Mouse (Mus musculus) forebrain, embryonic 10.5 days (tissue): ENCODE data around the gene Mtx1. TPM values are rescaled to one million over a fixed set of nuclear protein-coding genes. Genes with fewer than 3 reads are reported as not detected.

Experiments
- DNase-seq: peaks from one replicate; pipeline ENCODE4 v3.0.0-alpha.2; 2017; ENCODE audit warnings: low spot score; ENCODE audit errors: extremely low spot score
- H3K27ac ChIP-seq: fragments of 300-500 bp; sonication (generic); 2 replicates; pipeline ENCODE4 v1.5.1; 2016; ENCODE audit warnings: mild to moderate bottlenecking
- H3K27me3 ChIP-seq: fragments of 300-500 bp; sonication (generic); 2 replicates; pipeline ENCODE4 v1.6.1; 2016; ENCODE audit warnings: mild to moderate bottlenecking; ENCODE audit not compliant: poor library complexity, severe bottlenecking
- H3K36me3 ChIP-seq: fragments of 300-500 bp; sonication (generic); replicated peaks from 2 replicates; pipeline ENCODE4 v1.6.1; 2016; ENCODE audit warnings: mild to moderate bottlenecking, moderate library complexity
- H3K4me1 ChIP-seq: fragments of 300-500 bp; sonication (generic); 2 replicates; pipeline ENCODE4 v1.6.1; 2016
- H3K4me3 ChIP-seq: fragments of 300-500 bp; sonication (generic); 2 replicates; pipeline ENCODE4 v1.5.1; 2016; ENCODE audit warnings: mild to moderate bottlenecking, moderate library complexity
- H3K9me3 ChIP-seq: fragments of 300-500 bp; sonication (generic); 2 replicates; pipeline ENCODE4 v1.6.1; 2016; ENCODE audit warnings: mild to moderate bottlenecking, moderate library complexity
- WGBS: fragments of 180-500 bp; shearing (Covaris S2); methylation state at CpG from one replicate; pipeline ENCODE4 v1.1.7; 2016; 5-methylcytosine and 5-hydroxymethylcytosine counted together
- polyA plus RNA-seq: library from polyadenylated mRNA; unstranded; fragments of >200 nt; fragmentation: Nextera tagmentation; extraction: Ambion mirVana; gene quantifications from 2 replicates; pipeline ENCODE4 v1.2.1, GENCODE M21; 2016

The Mtx1 gene
- polyA plus RNA-seq, 1 experiment from 2014 or later, result 242 TPM

DNA sequence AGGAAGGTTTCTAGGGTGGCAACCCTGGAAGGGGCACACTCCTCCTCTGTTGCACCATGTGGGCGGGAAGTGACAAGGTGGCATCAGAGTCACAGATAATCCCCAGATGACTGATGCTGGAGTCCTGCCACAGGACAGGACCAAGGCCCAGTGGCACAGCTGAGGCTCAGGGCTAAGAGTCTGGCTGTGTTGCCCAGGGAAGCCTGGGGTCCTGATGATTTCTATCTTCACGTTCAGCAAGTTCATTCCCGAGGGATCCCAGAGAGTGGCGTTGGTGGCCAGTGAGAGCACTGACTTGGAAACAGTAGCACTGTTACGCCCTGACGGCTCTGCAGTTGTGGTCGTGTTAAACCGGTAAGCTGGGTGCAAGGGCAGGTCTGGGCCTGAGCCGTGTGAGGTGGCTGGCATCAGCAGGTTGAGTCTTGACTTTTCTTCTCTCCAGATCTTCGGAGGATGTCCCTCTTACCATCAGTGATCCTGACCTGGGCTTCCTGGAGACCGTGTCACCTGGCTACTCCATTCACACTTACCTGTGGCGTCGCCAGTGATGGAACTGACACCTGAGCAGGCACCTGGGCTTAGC lies 18.7 kb downstream of the Mtx1 start:
- Histone ChIP-seq H3K27ac (no peak overlapping the region), H3K36me3 (peaks cover 75% of the 10 kb centered on the region), H3K4me1 (peaks cover 16% of the 10 kb centered on the region), H3K27me3 (no peaks in the 10 kb centered on the region), H3K4me3 (no peak overlapping the region), H3K9me3 (no peaks in the 10 kb centered on the region)
- DNase-seq, result no peak
- 92% methylated on average over 13 of the region's 13 CpGs for WGBS

DNA sequence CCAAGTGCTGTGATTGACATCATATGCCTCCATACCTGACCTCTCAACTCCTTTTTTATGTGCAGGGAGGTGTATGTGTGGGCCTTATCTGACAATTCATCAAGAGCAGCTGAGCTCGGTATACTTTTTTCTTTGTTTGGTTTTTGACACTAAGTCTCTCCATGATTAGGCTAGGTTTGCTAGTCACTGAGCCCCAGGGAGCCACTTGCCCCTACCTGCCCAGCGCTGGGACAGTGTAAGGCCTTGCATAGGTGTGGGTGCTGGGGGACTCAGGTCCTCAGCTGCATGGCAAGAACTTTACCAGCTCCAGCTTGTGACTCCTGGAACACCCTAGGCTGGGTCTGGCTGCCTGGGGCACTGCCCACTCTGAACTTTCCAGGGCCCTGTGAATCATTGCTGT lies 20.2 kb downstream of the Mtx1 start:
- peaks cover 75% of the 10 kb centered on the region for H3K36me3 ChIP-seq
- 91% methylated on average over 2 of the region's 2 CpGs for WGBS
- H3K4me3 ChIP-seq, result no peak overlapping the region

DNA sequence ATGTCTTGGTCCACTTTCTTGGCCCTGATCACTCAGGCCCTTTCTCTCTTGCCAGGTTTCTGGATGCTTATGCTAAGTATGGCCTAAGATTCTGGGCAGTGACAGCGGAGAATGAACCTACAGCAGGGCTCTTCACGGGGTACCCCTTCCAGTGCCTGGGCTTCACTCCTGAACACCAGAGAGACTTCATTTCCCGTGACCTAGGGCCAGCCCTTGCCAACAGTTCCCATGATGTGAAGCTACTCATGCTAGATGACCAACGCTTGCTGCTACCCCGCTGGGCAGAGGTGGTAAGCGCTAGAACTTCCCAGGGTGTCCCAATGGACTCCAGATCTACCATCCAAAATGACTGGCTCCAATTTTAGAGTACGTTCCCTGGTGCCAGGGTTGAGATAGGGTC lies 20.8 kb downstream of the Mtx1 start:
- WGBS, result 93% methylated on average over 7 of the region's 7 CpGs
- Histone ChIP-seq H3K36me3 (peaks cover 69% of the 10 kb centered on the region), H3K27ac (no peak overlapping the region), H3K4me1 (peaks cover 7% of the 10 kb centered on the region), H3K9me3 (no peaks in the 10 kb centered on the region), H3K4me3 (no peak overlapping the region), H3K27me3 (no peaks in the 10 kb centered on the region)
- peak; percentile 14 for DNase-seq

More for the DNA sequence above, 20.2 kb downstream of the Mtx1 start:
- DNase-seq, result no peak
- H3K27me3 ChIP-seq, result no peaks in the 10 kb centered on the region
- H3K9me3 ChIP-seq, result no peaks in the 10 kb centered on the region
- H3K4me1 ChIP-seq, result peaks cover 7% of the 10 kb centered on the region
- H3K27ac ChIP-seq, result no peak overlapping the region

DNA sequence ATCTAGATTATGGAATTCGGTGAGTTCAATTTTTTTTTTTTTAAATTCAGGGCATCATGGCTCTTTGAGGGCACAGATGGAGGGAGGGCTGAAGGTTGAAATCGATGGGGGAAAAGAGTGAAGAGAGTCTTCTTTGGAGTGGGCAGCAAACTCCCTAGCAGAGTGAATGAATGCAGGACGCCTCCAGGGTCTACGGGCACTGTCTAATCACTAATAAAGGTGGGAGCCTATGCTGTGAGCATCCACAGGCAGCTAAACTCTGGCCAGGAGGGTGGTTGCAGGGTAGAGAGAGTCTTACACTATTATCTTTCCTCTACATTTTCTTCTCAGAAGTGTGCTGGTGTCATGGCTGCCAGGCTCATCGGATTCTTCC lies 23.8 kb downstream of the Mtx1 start:
- H3K4me1 ChIP-seq, result peaks cover 7% of the 10 kb centered on the region
- peak overlapping the region; percentile 63 for H3K4me3 ChIP-seq
- H3K27me3 ChIP-seq, result no peaks in the 10 kb centered on the region
- DNase-seq, result no peak
- H3K9me3 ChIP-seq, result no peaks in the 10 kb centered on the region
- peaks cover 40% of the 10 kb centered on the region for H3K36me3 ChIP-seq
- H3K27ac ChIP-seq, result peak overlapping the region; percentile 72
- 39% methylated on average over 5 of the region's 5 CpGs for whole genome bisulfite sequencing

DNA sequence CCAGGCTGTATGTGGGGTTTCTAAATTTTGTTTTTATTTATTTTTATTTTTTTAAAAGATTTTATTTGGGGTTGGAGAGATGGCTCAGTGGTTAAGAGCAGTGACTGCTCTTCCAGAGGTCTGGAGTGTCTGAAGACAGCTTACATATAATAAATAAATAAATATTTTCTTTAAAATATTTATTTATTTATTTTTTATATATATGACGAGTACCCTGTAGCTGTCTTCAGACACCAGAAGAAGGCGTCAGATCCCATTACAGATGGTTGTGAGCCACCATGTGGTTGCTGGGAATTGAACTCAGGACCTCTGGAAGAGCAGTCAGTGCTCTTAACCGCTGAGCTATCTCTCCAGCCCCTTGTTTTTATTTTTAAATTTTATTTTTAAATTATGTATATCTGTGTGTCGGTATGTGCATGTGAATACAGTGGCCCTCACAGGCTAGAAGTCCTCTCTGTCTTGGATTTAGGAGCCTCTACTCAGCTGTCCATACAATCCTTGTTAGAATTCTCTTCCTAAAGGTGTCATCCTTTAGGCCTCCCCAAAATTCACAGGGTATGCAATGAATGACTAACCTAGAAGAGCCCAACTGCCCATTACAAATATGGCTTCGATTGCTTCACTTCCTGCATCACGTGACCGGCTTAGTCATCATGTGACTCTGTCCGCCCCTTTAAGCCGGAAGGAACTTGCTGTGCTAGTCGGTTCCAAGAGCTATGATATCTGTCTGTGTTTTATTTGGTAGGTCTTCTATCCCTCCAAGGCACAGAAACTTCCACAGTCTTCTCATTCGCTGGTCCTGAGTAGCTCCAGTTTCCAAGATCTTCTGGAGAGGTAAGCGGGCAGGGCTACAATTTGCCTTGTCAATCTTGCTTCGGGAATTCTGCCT lies 24.4 kb downstream of the Mtx1 start, which contains the start of gene Gba:
Gba (plus strand) TSS at position 676 of the 889 bp plus-strand sequence.
- no peaks in the 10 kb centered on the region for H3K9me3 ChIP-seq
- peak within 1 kb of the TSS; percentile 72 for H3K27ac ChIP-seq
- H3K4me1 ChIP-seq, result peaks cover 7% of the 10 kb centered on the region
- peak; percentile 86 for DNase-seq
- H3K4me3 ChIP-seq, result peak within 1 kb of the TSS; percentile 63
- no peaks in the 10 kb centered on the region for H3K27me3 ChIP-seq
- H3K36me3 ChIP-seq, result peaks cover 33% of the 10 kb centered on the region
- 29% methylated on average over 13 of the region's 13 CpGs for WGBS

DNA sequence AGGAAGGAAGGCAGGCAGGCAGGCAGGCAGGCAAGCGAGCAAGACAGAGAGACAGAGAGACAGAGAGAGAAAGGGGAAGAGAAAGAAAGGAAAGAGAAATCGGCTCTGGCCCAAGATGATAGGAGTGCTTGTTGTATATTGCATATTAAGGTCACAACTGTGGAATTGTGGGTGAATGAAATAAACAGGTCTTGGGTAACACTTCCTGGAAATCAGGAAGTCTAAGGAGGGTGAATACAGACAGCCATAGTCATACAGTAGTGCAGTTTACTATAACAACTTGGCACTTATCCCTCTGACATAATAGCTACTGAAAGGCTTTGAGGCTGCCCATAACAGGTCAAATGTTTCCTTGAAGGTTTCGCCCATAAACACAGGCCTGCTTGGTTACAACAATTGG lies 27.0 kb downstream of the Mtx1 start:
- 78% methylated on average over 3 of the region's 3 CpGs for WGBS
- no peak overlapping the region for H3K4me3 ChIP-seq
- no peak overlapping the region for H3K27ac ChIP-seq
- H3K27me3 ChIP-seq, result no peaks in the 10 kb centered on the region
- peaks cover 9% of the 10 kb centered on the region; the same call in 1 of the 2 replicates for H3K36me3 ChIP-seq
- no peak for DNase-seq
- H3K4me1 ChIP-seq, result peaks cover 25% of the 10 kb centered on the region
- no peaks in the 10 kb centered on the region for H3K9me3 ChIP-seq

DNA sequence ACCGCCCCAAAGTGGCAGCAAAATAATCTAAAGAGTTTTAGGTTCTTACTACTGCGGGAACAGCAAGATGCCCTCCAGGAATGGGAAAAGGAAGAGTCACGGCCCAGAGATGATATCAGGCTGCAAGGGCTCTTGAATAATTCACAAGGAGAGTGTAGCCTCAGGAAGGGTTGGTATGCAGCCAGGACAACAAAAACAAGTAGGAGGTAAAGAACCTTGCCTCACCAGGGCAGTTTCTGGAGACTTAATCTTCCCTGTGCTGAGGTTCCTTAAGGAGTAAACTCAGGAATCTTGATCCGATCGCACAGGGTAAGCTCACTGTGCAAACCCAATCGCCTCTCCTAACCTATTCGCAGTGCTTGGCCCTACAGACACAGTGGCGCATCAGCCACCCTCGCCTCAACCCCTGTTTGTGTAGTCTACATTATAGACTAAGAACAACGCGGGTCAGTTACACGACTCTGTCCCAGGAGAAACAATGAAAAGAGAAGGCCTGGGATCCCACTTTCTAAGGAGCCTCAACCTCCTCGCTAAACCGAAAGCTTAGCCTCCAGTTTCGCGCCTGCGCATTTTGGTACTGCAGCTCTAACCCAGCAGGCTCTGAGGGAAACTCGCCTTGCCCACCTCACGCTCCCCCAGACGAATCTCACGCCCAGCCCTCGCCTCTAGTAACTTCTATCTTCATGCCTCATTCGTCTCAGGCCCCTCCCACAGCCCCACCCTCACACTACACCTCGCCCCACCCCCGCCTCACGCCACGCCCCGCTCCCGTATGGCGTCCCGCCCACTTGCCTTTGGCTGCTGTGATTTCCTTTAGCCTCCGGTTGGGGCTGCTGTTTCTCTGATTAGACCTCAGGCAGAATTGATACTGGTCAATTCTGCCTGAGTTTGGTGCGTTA lies 30.7 kb downstream of the Mtx1 start:
- Histone ChIP-seq H3K4me1 (peaks cover 19% of the 10 kb centered on the region), H3K9me3 (no peaks in the 10 kb centered on the region), H3K27ac (peak overlapping the region; percentile 89), H3K36me3 (no peaks in the 10 kb centered on the region), H3K27me3 (no peaks in the 10 kb centered on the region), H3K4me3 (peak overlapping the region; percentile 49)
- peak; percentile 95 for DNase-seq
- WGBS, result 9% methylated on average over 33 of the region's 33 CpGs

DNA sequence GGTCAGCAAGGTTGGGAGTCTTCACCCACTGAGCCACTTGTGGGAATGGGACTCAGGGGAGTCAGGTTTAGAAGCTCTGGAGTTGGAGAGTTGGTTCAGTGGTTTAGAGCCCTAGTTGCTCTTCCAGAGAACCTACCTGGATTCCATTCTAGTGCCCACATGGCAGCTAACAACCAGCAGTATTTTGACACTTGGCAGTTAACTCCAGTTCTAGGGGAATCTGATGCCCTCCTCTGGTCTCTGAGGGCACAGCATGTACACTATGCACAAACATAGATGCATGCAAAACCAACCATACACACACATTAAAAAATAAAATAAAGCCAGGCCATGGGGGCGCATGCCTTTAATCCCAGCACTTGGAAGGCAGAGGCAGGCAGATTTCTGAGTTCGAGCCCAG lies 33.0 kb downstream of the Mtx1 start:
- H3K4me1 ChIP-seq, result peaks cover 19% of the 10 kb centered on the region
- H3K36me3 ChIP-seq, result peaks cover 1% of the 10 kb centered on the region; the same call in 1 of the 2 replicates
- H3K27me3 ChIP-seq, result peaks cover 1% of the 10 kb centered on the region
- H3K27ac ChIP-seq, result no peak overlapping the region
- no peaks in the 10 kb centered on the region for H3K9me3 ChIP-seq
- peak; percentile 16 for DNase-seq
- no peak overlapping the region for H3K4me3 ChIP-seq
- 91% methylated on average over 2 of the region's 2 CpGs for WGBS

DNA sequence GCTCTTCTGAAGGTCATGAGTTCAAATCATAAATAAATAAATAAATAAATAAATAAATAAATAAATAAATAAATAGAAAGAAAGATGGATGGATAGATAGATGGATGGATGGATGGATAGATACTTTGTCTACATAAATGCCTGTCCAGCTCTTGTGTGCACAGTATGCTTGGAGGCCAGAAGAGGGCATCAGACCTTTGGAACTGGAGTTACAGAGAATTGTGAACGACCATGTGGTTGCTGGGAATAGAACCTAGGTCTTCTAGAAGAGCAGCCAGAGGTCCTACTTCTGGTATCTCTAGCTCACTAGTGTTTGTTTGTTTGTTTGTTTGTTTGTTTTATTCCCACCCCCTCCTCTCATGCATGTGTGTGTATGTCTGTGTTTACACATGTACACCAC lies 33.5 kb downstream of the Mtx1 start:
- peaks cover 6% of the 10 kb centered on the region for H3K36me3 ChIP-seq
- peaks cover 24% of the 10 kb centered on the region for H3K4me1 ChIP-seq
- no peak overlapping the region for H3K4me3 ChIP-seq
- peaks cover 6% of the 10 kb centered on the region for H3K27me3 ChIP-seq
- H3K27ac ChIP-seq, result no peak overlapping the region
- 74% methylated on average over 1 of the region's 1 CpGs for WGBS
- no peak for DNase-seq
- no peaks in the 10 kb centered on the region for H3K9me3 ChIP-seq

DNA sequence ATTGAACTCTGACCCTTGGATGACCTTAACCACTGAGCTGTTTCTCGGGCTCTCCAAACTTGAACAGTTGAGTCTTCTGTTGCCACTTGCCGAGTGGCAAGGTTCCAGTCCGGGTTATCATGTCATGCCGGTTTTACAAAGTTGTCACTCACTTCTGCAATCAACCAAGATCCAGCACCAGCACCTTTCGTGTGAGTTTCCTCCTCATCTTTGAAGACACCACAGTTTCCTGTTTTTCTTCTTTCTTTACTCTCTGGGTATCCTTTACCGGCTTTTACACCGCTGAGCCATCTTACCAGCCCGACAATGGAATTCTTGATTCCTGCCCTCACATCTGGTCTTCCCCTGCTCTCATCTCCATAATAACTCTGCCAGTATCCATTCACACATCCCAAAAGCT lies 36.5 kb downstream of the Mtx1 start:
- Histone ChIP-seq H3K36me3 (peaks cover 13% of the 10 kb centered on the region), H3K9me3 (no peaks in the 10 kb centered on the region), H3K27me3 (peaks cover 24% of the 10 kb centered on the region), H3K27ac (no peak overlapping the region), H3K4me3 (no peak overlapping the region), H3K4me1 (peaks cover 35% of the 10 kb centered on the region)
- DNase-seq, result no peak
- WGBS, result 89% methylated on average over 8 of the region's 8 CpGs

DNA sequence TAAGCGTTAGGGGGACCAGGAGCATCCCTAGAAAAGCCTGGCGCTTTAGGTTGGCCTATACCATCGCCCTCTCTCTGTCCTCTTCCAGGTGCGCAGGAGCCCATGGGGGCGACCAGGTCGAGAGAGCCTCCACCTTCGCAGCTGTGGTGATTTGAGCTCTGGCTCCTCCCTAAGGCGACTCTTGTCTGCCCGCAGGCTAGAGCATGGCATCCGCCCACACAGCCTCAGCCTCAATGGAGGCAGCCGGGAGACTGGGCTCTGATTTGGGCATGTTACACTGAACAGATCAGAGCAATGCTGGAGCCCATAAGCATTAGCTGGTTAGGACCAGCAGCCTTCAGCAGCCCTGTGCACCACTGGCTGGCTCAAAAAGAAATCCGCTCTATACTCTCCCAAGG lies 38.4 kb downstream of the Mtx1 start:
- 60% methylated on average over 12 of the region's 12 CpGs for WGBS
- no peak for DNase-seq
- H3K27me3 ChIP-seq, result peaks cover 24% of the 10 kb centered on the region
- peaks cover 52% of the 10 kb centered on the region for H3K4me1 ChIP-seq
- H3K9me3 ChIP-seq, result no peaks in the 10 kb centered on the region
- peaks cover 13% of the 10 kb centered on the region for H3K36me3 ChIP-seq
- peak overlapping the region; percentile 65; the same call in 1 of the 2 replicates for H3K27ac ChIP-seq
- peak overlapping the region; percentile 0; the same call in 1 of the 2 replicates for H3K4me3 ChIP-seq

DNA sequence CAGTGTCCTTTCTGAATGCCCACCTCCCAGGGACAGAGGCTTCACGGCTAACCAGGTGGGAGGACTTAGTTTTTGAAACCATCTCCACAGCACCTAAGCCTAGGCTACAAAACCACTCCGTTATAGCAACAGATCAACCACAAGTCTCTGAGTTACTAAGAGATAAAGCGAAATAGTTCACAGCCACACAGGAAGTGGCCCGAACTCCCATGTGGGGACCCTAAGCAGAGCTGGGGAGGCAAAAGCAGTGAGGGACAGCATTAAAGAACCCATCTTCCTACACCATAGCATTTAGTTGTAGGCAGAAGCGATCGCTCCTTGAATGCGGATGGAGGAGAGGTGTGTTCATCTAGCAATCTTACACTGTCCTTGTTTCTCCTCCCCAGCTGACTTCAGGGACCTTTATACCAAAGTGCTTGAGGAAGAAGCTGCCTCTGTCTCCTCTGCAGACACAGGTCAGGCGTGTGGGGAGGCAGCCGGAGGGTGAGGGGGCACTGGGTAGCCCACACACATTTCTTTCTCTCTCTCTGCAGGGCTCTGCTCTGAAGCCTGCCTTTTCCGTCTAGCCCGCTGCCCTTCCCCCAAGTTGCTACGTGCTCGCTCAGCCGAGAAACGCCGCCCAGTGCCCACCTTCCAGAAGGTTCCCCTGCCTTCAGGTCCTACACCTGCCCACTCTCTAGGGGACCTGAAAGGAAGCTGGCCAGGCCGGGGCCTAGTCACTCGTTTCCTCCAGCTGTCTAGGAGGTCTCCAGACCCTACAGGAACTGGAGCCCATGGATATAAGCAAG lies 39.0 kb downstream of the Mtx1 start:
- H3K27ac ChIP-seq, result peak overlapping the region; percentile 65
- WGBS, result 61% methylated on average over 18 of the region's 18 CpGs
- peaks cover 13% of the 10 kb centered on the region for H3K36me3 ChIP-seq
- peaks cover 58% of the 10 kb centered on the region for H3K4me1 ChIP-seq
- DNase-seq, result peak; percentile 14
- peaks cover 24% of the 10 kb centered on the region for H3K27me3 ChIP-seq
- no peaks in the 10 kb centered on the region for H3K9me3 ChIP-seq
- peak overlapping the region; percentile 30; the same call in 1 of the 2 replicates for H3K4me3 ChIP-seq
